Mouse (Mus musculus): ENCODE data around the gene Mael. TPM values are rescaled to one million over a fixed set of nuclear protein-coding genes. Genes with fewer than 3 reads are reported as not detected.

Mael gene
- polyA plus RNA-seq, 1 experiment from 2014 or later = not detected

GRCm38 (mm10) chr1:166279580-166280206, 41.1 kb upstream of the Mael start:
- Histone ChIP-seq H3K27ac (ENCODE audit: low read depth, low read length) (peak overlapping the region; percentile 85), H3K4me1 (replicated peaks; ENCODE audit: control insufficient read depth, insufficient read depth, low read length) (peaks cover 23% of the 10 kb centered on the region)
- peak; percentile 19; the same call in 1 of the 2 replicates for ATAC-seq (ENCODE audit: low FRiP score)

GRCm38 (mm10) chr1:166278786-166279185, 40.2 kb upstream of the Mael start:
- no peak overlapping the region for H3K4me2 ChIP-seq (replicated peaks; ENCODE audit: low read depth, low read length)
- no peaks in the 10 kb centered on the region for H3K36me3 ChIP-seq (ENCODE audit: control insufficient read depth, insufficient read depth, low read length)
- H3K27ac ChIP-seq (ENCODE audit: low read depth, low read length) = peak overlapping the region; percentile 85; the same call in 1 of the 2 replicates
- H3K27me3 ChIP-seq (ENCODE audit: control insufficient read depth, insufficient read depth, low read length) = no peaks in the 10 kb centered on the region
- no peak overlapping the region for H3K4me3 ChIP-seq (ENCODE audit: low read depth, low read length)
- WGBS = 18% methylated on average over 2 of the region's 2 CpGs
- H3K9me3 ChIP-seq (ENCODE audit: control insufficient read depth, low read length) = no peaks in the 10 kb centered on the region
- no peak for ATAC-seq (ENCODE audit: low FRiP score)
- no peak overlapping the region for H3K9ac ChIP-seq (ENCODE audit: low read depth, low read length)
- peaks cover 19% of the 10 kb centered on the region for H3K4me1 ChIP-seq (replicated peaks; ENCODE audit: control insufficient read depth, insufficient read depth, low read length)
- no peak for DNase-seq (ENCODE audit: low spot score)

More at GRCm38 (mm10) chr1:166279580-166280206, 41.1 kb upstream of the Mael start:
- Histone ChIP-seq H3K4me3 (ENCODE audit: low read depth, low read length) (no peak overlapping the region), H3K36me3 (ENCODE audit: control insufficient read depth, insufficient read depth, low read length) (no peaks in the 10 kb centered on the region), H3K9ac (ENCODE audit: low read depth, low read length) (0 out of 2 replicates have a peak overlapping the region, but pooled peaks have one; percentile 2), H3K27me3 (ENCODE audit: control insufficient read depth, insufficient read depth, low read length) (no peaks in the 10 kb centered on the region), H3K4me2 (replicated peaks; ENCODE audit: low read depth, low read length) (no peak overlapping the region), H3K9me3 (ENCODE audit: control insufficient read depth, low read length) (no peaks in the 10 kb centered on the region)
- peak; percentile 63 for DNase-seq (ENCODE audit: low spot score)
- WGBS = 21% methylated on average over 9 of the region's 9 CpGs

GRCm38 (mm10) chr1:166268218-166268617, 29.7 kb upstream of the Mael start:
- Histone ChIP-seq H3K27me3 (ENCODE audit: control insufficient read depth, insufficient read depth, low read length) (no peaks in the 10 kb centered on the region), H3K27ac (ENCODE audit: low read depth, low read length) (no peak overlapping the region), H3K4me3 (ENCODE audit: low read depth, low read length) (no peak overlapping the region), H3K4me2 (replicated peaks; ENCODE audit: low read depth, low read length) (no peak overlapping the region), H3K9me3 (ENCODE audit: control insufficient read depth, low read length) (no peaks in the 10 kb centered on the region), H3K4me1 (replicated peaks; ENCODE audit: control insufficient read depth, insufficient read depth, low read length) (no peaks in the 10 kb centered on the region), H3K36me3 (ENCODE audit: control insufficient read depth, insufficient read depth, low read length) (peaks cover 15% of the 10 kb centered on the region), H3K9ac (ENCODE audit: low read depth, low read length) (no peak overlapping the region)
- 96% methylated on average over 5 of the region's 5 CpGs for WGBS
- ATAC-seq (ENCODE audit: low FRiP score) (no peak), DNase-seq (ENCODE audit: low spot score) (no peak)

GRCm38 (mm10) chr1:166266918-166267317, 28.4 kb upstream of the Mael start:
- no peak overlapping the region for H3K4me3 ChIP-seq (ENCODE audit: low read depth, low read length)
- H3K36me3 ChIP-seq (ENCODE audit: control insufficient read depth, insufficient read depth, low read length) = peaks cover 12% of the 10 kb centered on the region; the same call in 1 of the 2 replicates
- no peak overlapping the region for H3K9ac ChIP-seq (ENCODE audit: low read depth, low read length)
- no peak for ATAC-seq (ENCODE audit: low FRiP score)
- no peaks in the 10 kb centered on the region for H3K9me3 ChIP-seq (ENCODE audit: control insufficient read depth, low read length)
- WGBS = 92% methylated on average over 9 of the region's 9 CpGs
- no peak overlapping the region for H3K4me2 ChIP-seq (replicated peaks; ENCODE audit: low read depth, low read length)
- no peaks in the 10 kb centered on the region for H3K27me3 ChIP-seq (ENCODE audit: control insufficient read depth, insufficient read depth, low read length)
- no peak overlapping the region for H3K27ac ChIP-seq (ENCODE audit: low read depth, low read length)
- no peaks in the 10 kb centered on the region for H3K4me1 ChIP-seq (replicated peaks; ENCODE audit: control insufficient read depth, insufficient read depth, low read length)
- DNase-seq (ENCODE audit: low spot score) = no peak

- Histone ChIP-seq H3K36me3 (ENCODE audit: control insufficient read depth, insufficient read depth, low read length) (peaks cover 12% of the 10 kb centered on the region; the same call in 1 of the 2 replicates), H3K9me3 (ENCODE audit: control insufficient read depth, low read length) (no peaks in the 10 kb centered on the region), H3K27ac (ENCODE audit: low read depth, low read length) (no peak overlapping the region), H3K4me2 (replicated peaks; ENCODE audit: low read depth, low read length) (no peak overlapping the region), H3K4me3 (ENCODE audit: low read depth, low read length) (no peak overlapping the region), H3K9ac (ENCODE audit: low read depth, low read length) (no peak overlapping the region), H3K4me1 (replicated peaks; ENCODE audit: control insufficient read depth, insufficient read depth, low read length) (no peaks in the 10 kb centered on the region), H3K27me3 (ENCODE audit: control insufficient read depth, insufficient read depth, low read length) (no peaks in the 10 kb centered on the region)
- 81% methylated on average over 7 of the region's 7 CpGs for WGBS
- ATAC-seq (ENCODE audit: low FRiP score) (no peak), DNase-seq (ENCODE audit: low spot score) (no peak)
Observed at GRCm38 (mm10) chr1:166266001-166266705, 27.6 kb upstream of the Mael start.

GRCm38 (mm10) chr1:166259526-166259925, 21.0 kb upstream of the Mael start:
- H3K27me3 ChIP-seq (ENCODE audit: control insufficient read depth, insufficient read depth, low read length) = no peaks in the 10 kb centered on the region
- H3K4me2 ChIP-seq (replicated peaks; ENCODE audit: low read depth, low read length) = no peak overlapping the region
- WGBS = 78% methylated on average over 6 of the region's 6 CpGs
- DNase-seq (ENCODE audit: low spot score) (no peak), ATAC-seq (ENCODE audit: low FRiP score) (no peak)
- no peaks in the 10 kb centered on the region for H3K36me3 ChIP-seq (ENCODE audit: control insufficient read depth, insufficient read depth, low read length)
- H3K4me3 ChIP-seq (ENCODE audit: low read depth, low read length) = no peak overlapping the region
- H3K4me1 ChIP-seq (replicated peaks; ENCODE audit: control insufficient read depth, insufficient read depth, low read length) = peaks cover 4% of the 10 kb centered on the region; the same call in 1 of the 2 replicates
- no peak overlapping the region for H3K27ac ChIP-seq (ENCODE audit: low read depth, low read length)
- no peaks in the 10 kb centered on the region for H3K9me3 ChIP-seq (ENCODE audit: control insufficient read depth, low read length)
- H3K9ac ChIP-seq (ENCODE audit: low read depth, low read length) = no peak overlapping the region

- Histone ChIP-seq H3K4me3 (ENCODE audit: low read depth, low read length) (no peak overlapping the region), H3K9me3 (ENCODE audit: control insufficient read depth, low read length) (no peaks in the 10 kb centered on the region), H3K4me1 (replicated peaks; ENCODE audit: control insufficient read depth, insufficient read depth, low read length) (peaks cover 4% of the 10 kb centered on the region; the same call in 1 of the 2 replicates), H3K4me2 (replicated peaks; ENCODE audit: low read depth, low read length) (peak overlapping the region; percentile 74), H3K9ac (ENCODE audit: low read depth, low read length) (peak overlapping the region; percentile 32), H3K36me3 (ENCODE audit: control insufficient read depth, insufficient read depth, low read length) (no peaks in the 10 kb centered on the region), H3K27ac (ENCODE audit: low read depth, low read length) (0 out of 2 replicates have a peak overlapping the region, but pooled peaks have one; percentile 33), H3K27me3 (ENCODE audit: control insufficient read depth, insufficient read depth, low read length) (no peaks in the 10 kb centered on the region)
- no peak for ATAC-seq (ENCODE audit: low FRiP score)
- peak; percentile 19 for DNase-seq (ENCODE audit: low spot score)
- 70% methylated on average over 4 of the region's 4 CpGs for WGBS
Observed at GRCm38 (mm10) chr1:166256898-166257297, 18.4 kb upstream of the Mael start.

GRCm38 (mm10) chr1:166256302-166256701, 17.8 kb upstream of the Mael start:
- Histone ChIP-seq H3K36me3 (ENCODE audit: control insufficient read depth, insufficient read depth, low read length) (no peaks in the 10 kb centered on the region), H3K27ac (ENCODE audit: low read depth, low read length) (peak overlapping the region; percentile 49; the same call in 1 of the 2 replicates), H3K27me3 (ENCODE audit: control insufficient read depth, insufficient read depth, low read length) (no peaks in the 10 kb centered on the region), H3K4me3 (ENCODE audit: low read depth, low read length) (peak overlapping the region; percentile 19), H3K9me3 (ENCODE audit: control insufficient read depth, low read length) (no peaks in the 10 kb centered on the region), H3K9ac (ENCODE audit: low read depth, low read length) (peak overlapping the region; percentile 32), H3K4me2 (replicated peaks; ENCODE audit: low read depth, low read length) (peak overlapping the region; percentile 74), H3K4me1 (replicated peaks; ENCODE audit: control insufficient read depth, insufficient read depth, low read length) (peaks cover 4% of the 10 kb centered on the region; the same call in 1 of the 2 replicates)
- ATAC-seq (ENCODE audit: low FRiP score) (peak; percentile 59; the same call in 1 of the 2 replicates), DNase-seq (ENCODE audit: low spot score) (peak; percentile 44)
- WGBS = 3% methylated on average over 6 of the region's 6 CpGs

Data from hindbrain, embryonic 11.5 days (tissue).